21 mouse cellular contexts compared by ENCODE assay signal in the genomic region with DNA sequence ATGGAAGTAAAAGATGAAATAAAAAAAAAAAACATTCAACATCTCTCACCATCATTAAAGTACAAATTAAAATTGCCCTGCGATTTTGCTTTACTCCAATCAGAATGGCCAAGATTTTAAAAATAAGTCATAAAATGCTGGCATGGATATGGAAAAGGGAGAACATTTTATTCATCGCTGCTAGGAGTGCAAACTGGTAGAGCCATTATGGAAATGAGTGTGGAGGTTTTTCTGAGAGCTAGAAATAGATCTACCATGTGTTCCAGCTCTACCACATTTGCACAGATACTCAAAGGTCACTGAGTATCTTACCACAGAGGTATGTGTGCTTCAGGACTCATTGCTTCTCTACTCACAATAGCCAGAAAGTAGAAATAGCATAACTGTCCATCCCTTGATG.
"Had no signal": no experiment of that assay in that cellular context is flagged by ENCODE, and none has a peak within 500 bp of the region (broad histone marks: within the 10 kb centered on the region; RNA-seq: fewer than 3 reads in every experiment).

No protein-coding gene starts in this region.

- H3K4me3 ChIP-seq: heart, embryonic 10.5 days; heart, embryonic 12.5 days; hindbrain, embryonic 10.5 days; hindbrain, embryonic 12.5 days; intestine, embryonic 15.5 days; layer of hippocampus, adult 2 months; limb, embryonic 10.5 days; limb, embryonic 12.5 days; liver, embryonic 13.5 days had no signal

- H3K4me1 ChIP-seq: heart, embryonic 10.5 days; heart, embryonic 12.5 days; intestine, embryonic 15.5 days; limb, embryonic 10.5 days; limb, embryonic 12.5 days; liver, embryonic 13.5 days had no signal

- H3K36me3 ChIP-seq: heart, embryonic 10.5 days; heart, embryonic 12.5 days; hindbrain, embryonic 10.5 days; hindbrain, embryonic 12.5 days; intestine, embryonic 15.5 days; limb, embryonic 10.5 days; limb, embryonic 12.5 days; liver, embryonic 13.5 days had no signal

- H3K27ac ChIP-seq: heart, embryonic 10.5 days; hindbrain, embryonic 10.5 days; hindbrain, embryonic 12.5 days; hindbrain, embryonic 14.5 days; intestine, embryonic 15.5 days; limb, embryonic 10.5 days; limb, embryonic 12.5 days; liver, embryonic 13.5 days had no signal

- H3K27me3 ChIP-seq: heart, embryonic 12.5 days; hindbrain, embryonic 12.5 days; intestine, embryonic 15.5 days; limb, embryonic 12.5 days; liver, embryonic 13.5 days had no signal

- DNase-seq: gastrocnemius, postnatal 14 days; gastrocnemius, postnatal 36 days; heart, adult 11 months; heart, postnatal 10 days; heart, postnatal 4 days; kidney, adult 18-20 months; kidney, adult 8-10 months; kidney, postnatal 10 days; kidney, postnatal 25 days; kidney, postnatal 4 days; liver; liver, embryonic 13.5 days had no signal
